Mouse (Mus musculus): ENCODE data around the gene Zdhhc6. TPM values are rescaled to one million over a fixed set of nuclear protein-coding genes. Genes with fewer than 3 reads are reported as not detected.
A peak's percentile ranks its signal among the peaks of the same experiment; 100 is the strongest.

Gene Zdhhc6
- polyA plus RNA-seq, 1 experiment from 2014 or later: 39.8 TPM

- Histone ChIP-seq H3K36me3 (ENCODE audit: control insufficient read depth, insufficient read depth) (peaks cover 83% of the 10 kb centered on the region), H3K4me2 (replicated peaks; ENCODE audit: low read depth) (no peak overlapping the region), H3K27ac (ENCODE audit: low read depth, low read length) (no peak overlapping the region), H3K9me3 (ENCODE audit: control insufficient read depth) (no peaks in the 10 kb centered on the region), H3K4me1 (replicated peaks; ENCODE audit: control insufficient read depth, insufficient read depth, low read length) (no peaks in the 10 kb centered on the region), H3K9ac (ENCODE audit: low read depth, low read length) (no peak overlapping the region), H3K4me3 (ENCODE audit: low read depth, low read length) (no peak overlapping the region), H3K27me3 (replicated peaks; ENCODE audit: control insufficient read depth, insufficient read depth, low read length) (no peaks in the 10 kb centered on the region)
- 95% methylated on average over 1 of the region's 1 CpGs for WGBS
- TF ChIP-seq CTCF (IDR thresholded peaks at IDR 0.05; ENCODE audit: low read depth): no peak
- ATAC-seq: no peak
Measured at GRCm38 (mm10) chr19:55299378-55299777, 16.5 kb downstream of the Zdhhc6 start.

- 68% methylated on average over 5 of the region's 5 CpGs for WGBS
- Histone ChIP-seq H3K9ac (ENCODE audit: low read depth, low read length) (no peak overlapping the region), H3K4me2 (replicated peaks; ENCODE audit: low read depth) (no peak overlapping the region), H3K27ac (ENCODE audit: low read depth, low read length) (no peak overlapping the region), H3K9me3 (ENCODE audit: control insufficient read depth) (no peaks in the 10 kb centered on the region), H3K4me3 (ENCODE audit: low read depth, low read length) (no peak overlapping the region), H3K27me3 (replicated peaks; ENCODE audit: control insufficient read depth, insufficient read depth, low read length) (no peaks in the 10 kb centered on the region), H3K36me3 (ENCODE audit: control insufficient read depth, insufficient read depth) (peaks cover 83% of the 10 kb centered on the region), H3K4me1 (replicated peaks; ENCODE audit: control insufficient read depth, insufficient read depth, low read length) (no peaks in the 10 kb centered on the region)
- no peak for TF ChIP-seq CTCF (IDR thresholded peaks at IDR 0.05; ENCODE audit: low read depth)
- no peak for ATAC-seq
Measured at GRCm38 (mm10) chr19:55297961-55298360, 17.9 kb downstream of the Zdhhc6 start.

- H3K9me3 ChIP-seq (ENCODE audit: control insufficient read depth): no peaks in the 10 kb centered on the region
- no peaks in the 10 kb centered on the region for H3K4me1 ChIP-seq (replicated peaks; ENCODE audit: control insufficient read depth, insufficient read depth, low read length)
- peaks cover 85% of the 10 kb centered on the region for H3K36me3 ChIP-seq (ENCODE audit: control insufficient read depth, insufficient read depth)
- no peak overlapping the region for H3K4me2 ChIP-seq (replicated peaks; ENCODE audit: low read depth)
- no peaks in the 10 kb centered on the region for H3K27me3 ChIP-seq (replicated peaks; ENCODE audit: control insufficient read depth, insufficient read depth, low read length)
- no peak overlapping the region for H3K9ac ChIP-seq (ENCODE audit: low read depth, low read length)
- WGBS: 89% methylated on average over 2 of the region's 2 CpGs
- H3K4me3 ChIP-seq (ENCODE audit: low read depth, low read length): no peak overlapping the region
- TF ChIP-seq CTCF (IDR thresholded peaks at IDR 0.05; ENCODE audit: low read depth): no peak
- H3K27ac ChIP-seq (ENCODE audit: low read depth, low read length): no peak overlapping the region
- ATAC-seq: no peak
Measured at GRCm38 (mm10) chr19:55297489-55297888, 18.3 kb downstream of the Zdhhc6 start.

- 92% methylated on average over 2 of the region's 2 CpGs for WGBS
Measured at GRCm38 (mm10) chr19:55296301-55296700, 19.5 kb downstream of the Zdhhc6 start.

GRCm38 (mm10) chr19:55295556-55295955 lies 20.3 kb downstream of the Zdhhc6 start:
- Histone ChIP-seq H3K9me3 (ENCODE audit: control insufficient read depth) (no peaks in the 10 kb centered on the region), H3K4me2 (replicated peaks; ENCODE audit: low read depth) (no peak overlapping the region), H3K36me3 (ENCODE audit: control insufficient read depth, insufficient read depth) (peaks cover 83% of the 10 kb centered on the region), H3K9ac (ENCODE audit: low read depth, low read length) (no peak overlapping the region), H3K4me1 (replicated peaks; ENCODE audit: control insufficient read depth, insufficient read depth, low read length) (no peaks in the 10 kb centered on the region), H3K4me3 (ENCODE audit: low read depth, low read length) (no peak overlapping the region), H3K27ac (ENCODE audit: low read depth, low read length) (peak overlapping the region; percentile 31), H3K27me3 (replicated peaks; ENCODE audit: control insufficient read depth, insufficient read depth, low read length) (no peaks in the 10 kb centered on the region)
- 71% methylated on average over 3 of the region's 3 CpGs for WGBS
- no peak for TF ChIP-seq CTCF (IDR thresholded peaks at IDR 0.05; ENCODE audit: low read depth)
- ATAC-seq: no peak; the same call in 1 of the 2 replicates

More at GRCm38 (mm10) chr19:55296301-55296700, 19.5 kb downstream of the Zdhhc6 start:
- H3K4me1 ChIP-seq (replicated peaks; ENCODE audit: control insufficient read depth, insufficient read depth, low read length): no peaks in the 10 kb centered on the region
- H3K9me3 ChIP-seq (ENCODE audit: control insufficient read depth): no peaks in the 10 kb centered on the region
- no peak overlapping the region for H3K27ac ChIP-seq (ENCODE audit: low read depth, low read length)
- no peak overlapping the region for H3K4me2 ChIP-seq (replicated peaks; ENCODE audit: low read depth)
- H3K9ac ChIP-seq (ENCODE audit: low read depth, low read length): no peak overlapping the region
- H3K4me3 ChIP-seq (ENCODE audit: low read depth, low read length): no peak overlapping the region
- H3K36me3 ChIP-seq (ENCODE audit: control insufficient read depth, insufficient read depth): peaks cover 82% of the 10 kb centered on the region
- no peak for TF ChIP-seq CTCF (IDR thresholded peaks at IDR 0.05; ENCODE audit: low read depth)
- H3K27me3 ChIP-seq (replicated peaks; ENCODE audit: control insufficient read depth, insufficient read depth, low read length): no peaks in the 10 kb centered on the region
- ATAC-seq: no peak

GRCm38 (mm10) chr19:55295075-55295474 lies 20.8 kb downstream of the Zdhhc6 start:
- Histone ChIP-seq H3K9me3 (ENCODE audit: control insufficient read depth) (no peaks in the 10 kb centered on the region), H3K36me3 (ENCODE audit: control insufficient read depth, insufficient read depth) (peaks cover 83% of the 10 kb centered on the region), H3K4me2 (replicated peaks; ENCODE audit: low read depth) (no peak overlapping the region), H3K4me3 (ENCODE audit: low read depth, low read length) (no peak overlapping the region), H3K27me3 (replicated peaks; ENCODE audit: control insufficient read depth, insufficient read depth, low read length) (no peaks in the 10 kb centered on the region), H3K4me1 (replicated peaks; ENCODE audit: control insufficient read depth, insufficient read depth, low read length) (no peaks in the 10 kb centered on the region), H3K9ac (ENCODE audit: low read depth, low read length) (no peak overlapping the region), H3K27ac (ENCODE audit: low read depth, low read length) (peak overlapping the region; percentile 31; the same call in 1 of the 2 replicates)
- no peak for ATAC-seq
- no peak for TF ChIP-seq CTCF (IDR thresholded peaks at IDR 0.05; ENCODE audit: low read depth)
- 79% methylated on average over 9 of the region's 9 CpGs for WGBS

- H3K4me1 ChIP-seq (replicated peaks; ENCODE audit: control insufficient read depth, insufficient read depth, low read length): no peaks in the 10 kb centered on the region
- H3K9me3 ChIP-seq (ENCODE audit: control insufficient read depth): no peaks in the 10 kb centered on the region
- no peak overlapping the region for H3K4me3 ChIP-seq (ENCODE audit: low read depth, low read length)
- no peak overlapping the region for H3K9ac ChIP-seq (ENCODE audit: low read depth, low read length)
- H3K27ac ChIP-seq (ENCODE audit: low read depth, low read length): no peak overlapping the region
- H3K4me2 ChIP-seq (replicated peaks; ENCODE audit: low read depth): no peak overlapping the region
- no peak for ATAC-seq
- no peak for TF ChIP-seq CTCF (IDR thresholded peaks at IDR 0.05; ENCODE audit: low read depth)
- WGBS: 49% methylated on average over 4 of the region's 4 CpGs
- no peaks in the 10 kb centered on the region for H3K27me3 ChIP-seq (replicated peaks; ENCODE audit: control insufficient read depth, insufficient read depth, low read length)
- peaks cover 89% of the 10 kb centered on the region for H3K36me3 ChIP-seq (ENCODE audit: control insufficient read depth, insufficient read depth)
Measured at GRCm38 (mm10) chr19:55293175-55293574, 22.7 kb downstream of the Zdhhc6 start.
